Mouse (Mus musculus): Measurements from ENCODE around the gene Atp6v0e2. TPM values are rescaled to one million over a fixed set of nuclear protein-coding genes. Genes with fewer than 3 reads are reported as not detected.

Atp6v0e2 gene
- polyA plus RNA-seq (2012; rRNA removed) = 29.9 and 35.5 TPM in 2 replicates

DNA sequence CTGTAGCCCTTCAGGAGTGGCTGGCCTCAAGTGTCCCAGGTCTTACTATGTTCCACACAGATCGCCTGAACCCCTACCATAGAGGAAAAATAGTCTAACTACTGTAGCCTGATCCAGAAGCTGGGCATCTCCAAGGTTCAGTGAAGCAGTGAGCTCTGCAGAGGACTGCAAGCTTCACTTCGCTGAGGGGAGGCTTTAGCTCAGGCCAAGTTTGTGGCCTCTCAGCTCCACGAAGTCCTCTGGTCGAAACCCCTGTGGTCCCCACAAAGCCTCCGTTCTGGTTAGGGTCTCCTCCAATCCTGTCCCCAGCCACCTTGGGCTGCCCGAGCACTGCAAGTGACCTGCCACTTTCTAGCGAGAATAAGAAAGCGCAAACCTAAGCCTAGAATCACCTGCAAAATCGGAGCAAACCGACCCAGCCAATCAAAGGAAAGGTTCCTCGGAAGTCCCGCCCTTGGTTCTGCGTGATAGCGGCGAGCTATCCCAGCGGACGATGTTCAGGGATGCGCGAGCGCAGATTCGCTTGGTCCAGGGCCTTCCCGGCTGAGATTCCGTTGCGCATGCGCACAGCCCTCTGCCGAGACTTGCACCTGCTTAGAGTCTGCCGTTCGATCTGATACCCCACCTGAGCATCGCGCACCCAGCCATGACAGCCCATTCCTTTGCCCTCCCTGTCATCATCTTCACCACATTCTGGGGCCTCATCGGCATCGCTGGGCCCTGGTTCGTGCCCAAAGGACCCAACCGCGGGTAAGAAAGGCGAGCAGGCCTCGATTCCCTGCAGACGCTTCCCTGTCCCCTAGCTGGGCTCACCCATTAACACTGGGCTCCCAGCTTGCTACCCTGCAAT is at the start of gene Atp6v0e2:
Gene Atp6v0e2 (plus strand): TSS at position 511 of the 850 bp plus-strand sequence.
- TF ChIP-seq CTCF (IDR thresholded peaks at IDR 0.05; ENCODE audit: insufficient read depth, low read length) (no peak), POLR2A (IDR thresholded peaks at IDR 0.05; ENCODE audit: borderline replicate concordance, extremely low read depth, low read depth, low read length) (no peak; the same call in 1 of the 2 replicates)
- WGBS = 8% methylated on average over 38 of the region's 38 CpGs
- Histone ChIP-seq H3K4me3 (replicated peaks; ENCODE audit: extremely low read depth, low read depth, low read length) (peak within 1 kb of the TSS; percentile 72), H3K4me1 (ENCODE audit: control insufficient read depth, insufficient read depth, low read length) (peaks cover 4% of the 10 kb centered on the region; the same call in 1 of the 2 replicates)
- peak; percentile 65 for DNase-seq

GRCm38 (mm10) chr6:48487747-48488725 is 49.4 kb upstream of the Atp6v0e2 start:
- DNase-seq = no peak
- no peak overlapping the region for H3K4me3 ChIP-seq (replicated peaks; ENCODE audit: extremely low read depth, low read depth, low read length)

GRCm38 (mm10) chr6:48489741-48490140 is 47.7 kb upstream of the Atp6v0e2 start:
- TF ChIP-seq POLR2A (IDR thresholded peaks at IDR 0.05; ENCODE audit: borderline replicate concordance, extremely low read depth, low read depth, low read length) (no peak), CTCF (IDR thresholded peaks at IDR 0.05; ENCODE audit: insufficient read depth, low read length) (no peak)
- no peak for DNase-seq
- WGBS = 89% methylated on average over 3 of the region's 3 CpGs
- Histone ChIP-seq H3K4me1 (ENCODE audit: control insufficient read depth, insufficient read depth, low read length) (no peaks in the 10 kb centered on the region), H3K4me3 (replicated peaks; ENCODE audit: extremely low read depth, low read depth, low read length) (no peak overlapping the region)

More at GRCm38 (mm10) chr6:48487747-48488725, 49.4 kb upstream of the Atp6v0e2 start:
- TF ChIP-seq POLR2A (IDR thresholded peaks at IDR 0.05; ENCODE audit: borderline replicate concordance, extremely low read depth, low read depth, low read length) (0 out of 2 replicates have a peak, but pooled peaks have one; percentile 9), CTCF (IDR thresholded peaks at IDR 0.05; ENCODE audit: insufficient read depth, low read length) (no peak)
- 18% methylated on average over 17 of the region's 25 CpGs for WGBS
- no peaks in the 10 kb centered on the region for H3K4me1 ChIP-seq (ENCODE audit: control insufficient read depth, insufficient read depth, low read length)

DNA sequence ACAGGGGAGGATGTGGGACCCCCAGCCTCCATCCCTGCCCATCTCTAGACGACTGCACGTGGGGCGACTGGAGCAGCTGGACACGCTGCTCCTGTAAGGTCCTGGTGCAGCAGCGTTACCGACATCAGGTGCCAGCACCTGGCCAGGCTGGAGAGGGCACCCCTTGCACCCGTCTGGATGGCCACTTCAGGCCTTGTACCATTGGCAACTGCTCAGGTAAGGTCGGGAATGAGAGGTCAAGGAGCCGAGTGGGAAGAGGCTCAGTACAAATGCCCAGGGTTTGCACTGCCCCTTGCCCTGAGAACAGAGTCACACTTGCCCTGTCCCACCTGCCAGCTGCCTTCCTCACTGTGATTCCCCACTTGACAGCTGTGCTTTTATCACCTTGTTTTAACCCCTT is 46.1 kb upstream of the Atp6v0e2 start:
- TF ChIP-seq CTCF (IDR thresholded peaks at IDR 0.05; ENCODE audit: insufficient read depth, low read length) (no peak), POLR2A (IDR thresholded peaks at IDR 0.05; ENCODE audit: borderline replicate concordance, extremely low read depth, low read depth, low read length) (no peak)
- Histone ChIP-seq H3K4me3 (replicated peaks; ENCODE audit: extremely low read depth, low read depth, low read length) (no peak overlapping the region), H3K4me1 (ENCODE audit: control insufficient read depth, insufficient read depth, low read length) (no peaks in the 10 kb centered on the region)
- 52% methylated on average over 9 of the region's 9 CpGs for WGBS
- peak; percentile 40 for DNase-seq

DNA sequence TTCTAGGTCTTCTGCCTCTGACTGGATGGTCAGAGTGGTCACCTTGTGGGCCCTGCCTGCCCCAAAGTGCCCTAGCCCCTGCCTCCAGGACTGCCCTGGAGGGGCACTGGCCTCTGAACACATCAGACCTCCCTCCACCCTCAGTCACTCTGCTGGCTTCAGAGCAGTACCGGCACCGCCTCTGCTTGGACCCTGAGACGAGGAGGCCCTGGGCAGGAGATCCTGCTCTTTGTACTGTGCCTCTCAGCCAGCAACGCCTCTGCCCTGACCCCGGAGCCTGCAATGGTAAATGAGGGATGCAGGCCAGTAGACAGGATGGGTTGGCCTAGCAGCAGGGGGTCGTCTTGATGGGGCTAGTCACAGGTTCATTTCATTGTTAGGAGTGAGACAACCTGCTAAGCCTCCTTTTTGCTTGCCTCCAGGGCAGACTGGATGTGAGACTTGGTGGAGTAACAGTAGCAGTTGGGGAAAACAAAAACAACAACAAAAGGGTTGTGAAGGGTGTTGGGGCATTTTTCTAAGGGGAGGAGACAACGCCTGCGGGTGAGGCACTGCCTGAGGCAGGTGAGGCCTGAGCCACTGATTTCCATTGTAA is 44.2 kb upstream of the Atp6v0e2 start:
- Histone ChIP-seq H3K4me3 (replicated peaks; ENCODE audit: extremely low read depth, low read depth, low read length) (no peak overlapping the region), H3K4me1 (ENCODE audit: control insufficient read depth, insufficient read depth, low read length) (no peaks in the 10 kb centered on the region)
- no peak for DNase-seq
- 63% methylated on average over 8 of the region's 8 CpGs for WGBS
- TF ChIP-seq POLR2A (IDR thresholded peaks at IDR 0.05; ENCODE audit: borderline replicate concordance, extremely low read depth, low read depth, low read length) (no peak), CTCF (IDR thresholded peaks at IDR 0.05; ENCODE audit: insufficient read depth, low read length) (no peak)

DNA sequence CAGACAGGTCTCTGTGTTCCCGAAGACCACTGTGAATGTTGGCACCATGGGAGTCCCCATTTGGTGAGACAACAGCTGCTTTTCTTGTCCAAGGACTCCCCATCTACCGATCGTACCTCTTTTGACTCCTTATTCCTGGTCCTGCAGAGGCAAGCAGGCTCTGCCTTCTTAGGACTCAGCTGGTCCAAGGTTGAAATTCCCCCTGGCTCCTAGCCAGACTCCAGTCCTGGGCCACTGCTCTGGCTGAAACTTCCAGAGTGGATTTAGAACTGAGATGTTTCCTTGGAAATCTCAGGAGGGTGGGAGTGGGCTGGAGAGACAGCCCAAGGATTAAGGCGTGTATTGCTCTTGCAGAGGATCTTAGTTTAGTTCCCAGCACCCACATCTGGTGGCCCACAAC is 39.9 kb upstream of the Atp6v0e2 start:
- no peak overlapping the region for H3K4me3 ChIP-seq (replicated peaks; ENCODE audit: extremely low read depth, low read depth, low read length)

DNA sequence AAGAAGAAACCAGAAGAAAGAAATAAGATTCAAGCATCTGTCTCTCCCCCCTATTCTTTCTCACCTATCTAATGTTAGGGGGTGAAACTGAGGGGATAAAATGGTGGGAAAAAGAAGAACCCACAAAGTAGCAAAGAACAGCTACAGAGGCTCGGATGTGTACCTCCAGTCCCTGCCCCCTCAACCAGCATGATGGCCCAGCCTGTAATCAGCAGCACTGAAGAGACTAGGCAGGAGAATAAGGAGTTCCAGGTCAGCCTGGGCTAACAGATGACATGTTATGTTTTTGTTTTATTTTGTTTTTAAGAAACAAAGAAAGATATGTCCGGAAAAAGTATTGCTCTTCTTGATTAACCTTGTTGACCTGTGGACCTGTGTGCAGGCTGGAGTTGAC is 33.6 kb upstream of the Atp6v0e2 start:
- peaks cover 2% of the 10 kb centered on the region for H3K4me1 ChIP-seq (ENCODE audit: control insufficient read depth, insufficient read depth, low read length)
- no peak for TF ChIP-seq POLR2A (IDR thresholded peaks at IDR 0.05; ENCODE audit: borderline replicate concordance, extremely low read depth, low read depth, low read length)
- no peak for TF ChIP-seq CTCF (IDR thresholded peaks at IDR 0.05; ENCODE audit: insufficient read depth, low read length)
- 1% methylated on average over 2 of the region's 2 CpGs for WGBS
- DNase-seq = no peak
- H3K4me3 ChIP-seq (replicated peaks; ENCODE audit: extremely low read depth, low read depth, low read length) = no peak overlapping the region

More for the DNA sequence above, 39.9 kb upstream of the Atp6v0e2 start:
- H3K4me1 ChIP-seq (ENCODE audit: control insufficient read depth, insufficient read depth, low read length) = no peaks in the 10 kb centered on the region
- 93% methylated on average over 4 of the region's 4 CpGs for WGBS
- no peak for DNase-seq
- TF ChIP-seq CTCF (IDR thresholded peaks at IDR 0.05; ENCODE audit: insufficient read depth, low read length) (no peak), POLR2A (IDR thresholded peaks at IDR 0.05; ENCODE audit: borderline replicate concordance, extremely low read depth, low read depth, low read length) (no peak)

- H3K4me1 ChIP-seq (ENCODE audit: control insufficient read depth, insufficient read depth, low read length) = peaks cover 2% of the 10 kb centered on the region
- TF ChIP-seq CTCF (IDR thresholded peaks at IDR 0.05; ENCODE audit: insufficient read depth, low read length) (peak; percentile 21; the same call in 1 of the 2 replicates), POLR2A (IDR thresholded peaks at IDR 0.05; ENCODE audit: borderline replicate concordance, extremely low read depth, low read depth, low read length) (peak; percentile 76; the same call in 1 of the 2 replicates)
- peak overlapping the region; percentile 81 for H3K4me3 ChIP-seq (replicated peaks; ENCODE audit: extremely low read depth, low read depth, low read length)
- peak; percentile 66 for DNase-seq
- under 1% methylated on average over 26 of the region's 26 CpGs for WGBS
These were observed 33.1 kb upstream of the Atp6v0e2 start for GRCm38 (mm10) chr6:48504241-48504854.
